Mouse (Mus musculus) erythroid progenitor cell, adult 5-6 weeks (primary cell): ENCODE results near the gene Pkp4. TPM values are rescaled to one million over a fixed set of nuclear protein-coding genes. Genes with fewer than 3 reads are reported as not detected.

Source experiments
- ATAC-seq: replicated peaks from 2 replicates; pipeline ENCODE4 v1.8.0; 2016; ENCODE audit warnings: moderate number of reproducible peaks, mild to moderate bottlenecking, moderate TSS enrichment, inconsistent platforms; ENCODE audit not compliant: poor library complexity, low FRiP score, severe bottlenecking
- total RNA-seq, 2 experiments: library from RNA; stranded (forward) in 1 of 2; stranded (reverse) in 1 of 2; fragments of 150-400 nt in 1 of 2; fragments of 186-747, 209-891 nt in 1 of 2; gene quantifications; 2 replicates each; pipeline versions ENCODE4 v1.2.3 to v1.2.4; 2015 to 2017; ENCODE audit warnings: low replicate concordance in 2 of 2

The Pkp4 gene
- total RNA-seq, 2 experiments from 2014 or later: 4.7 to 10.5 TPM

- no peak for ATAC-seq
These were observed 50.4 kb downstream of the Pkp4 start for GRCm38 (mm10) chr2:59211051-59211450.

DNA sequence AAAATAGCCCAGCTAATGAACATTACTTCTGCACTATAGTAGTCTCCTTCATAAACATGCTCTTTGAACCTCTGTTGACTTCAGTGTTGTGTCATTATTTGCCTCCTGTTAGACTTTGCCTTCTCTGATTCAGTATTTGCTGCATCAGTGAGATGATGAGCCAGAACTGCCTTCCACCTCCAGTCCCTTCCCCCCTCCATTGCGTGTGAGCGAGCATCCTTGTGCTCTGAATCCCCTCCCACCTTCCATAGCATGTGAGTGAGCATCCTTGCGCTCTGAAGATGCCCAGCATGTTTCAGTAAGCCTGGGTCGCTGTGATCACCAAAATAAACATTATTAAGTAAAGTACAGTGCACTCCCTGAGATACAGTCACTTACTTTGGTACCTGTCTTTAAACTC lies 51.8 kb downstream of the Pkp4 start:
- ATAC-seq: no peak

- no peak for ATAC-seq
These were observed 52.2 kb downstream of the Pkp4 start for GRCm38 (mm10) chr2:59212846-59213245.

GRCm38 (mm10) chr2:59217931-59218330 lies 57.3 kb downstream of the Pkp4 start:
- no peak for ATAC-seq

DNA sequence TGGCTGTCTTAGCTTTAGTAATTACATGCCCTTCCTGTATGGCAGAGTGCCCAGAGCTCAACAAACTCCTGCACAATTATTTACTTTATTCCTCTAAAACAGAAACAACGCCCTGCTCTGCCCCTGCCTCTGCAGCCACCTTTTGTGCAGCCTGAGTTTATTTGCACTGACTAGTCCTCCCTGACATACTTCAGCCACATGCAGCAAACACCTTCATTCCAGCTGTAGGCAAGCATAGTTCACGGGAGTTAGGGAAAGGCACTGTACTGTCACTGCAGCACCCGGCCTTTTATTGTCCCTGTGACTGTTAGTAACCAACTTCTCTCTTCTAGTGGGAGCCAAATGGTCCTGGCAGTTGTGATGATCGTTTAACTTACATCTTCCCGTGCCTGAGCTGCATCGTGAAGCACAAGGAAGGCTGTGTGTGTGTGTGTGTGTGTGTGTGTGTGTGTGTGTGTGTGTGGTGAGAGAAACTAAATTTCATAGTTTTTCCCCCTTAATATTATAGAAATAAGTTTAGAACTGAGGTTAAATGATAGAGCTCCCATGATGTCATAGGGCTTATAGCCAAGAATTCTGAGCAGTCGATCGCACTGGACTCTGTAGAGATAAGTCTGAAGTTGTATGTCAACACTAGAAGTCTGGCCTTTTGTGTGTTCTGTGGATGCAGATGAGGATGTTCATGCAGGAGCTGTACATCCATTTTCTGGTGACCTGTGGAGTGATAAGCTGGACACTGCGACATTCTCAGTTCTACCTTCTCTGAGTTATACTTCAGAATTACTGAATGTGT lies 59.5 kb downstream of the Pkp4 start:
- ATAC-seq: no peak

DNA sequence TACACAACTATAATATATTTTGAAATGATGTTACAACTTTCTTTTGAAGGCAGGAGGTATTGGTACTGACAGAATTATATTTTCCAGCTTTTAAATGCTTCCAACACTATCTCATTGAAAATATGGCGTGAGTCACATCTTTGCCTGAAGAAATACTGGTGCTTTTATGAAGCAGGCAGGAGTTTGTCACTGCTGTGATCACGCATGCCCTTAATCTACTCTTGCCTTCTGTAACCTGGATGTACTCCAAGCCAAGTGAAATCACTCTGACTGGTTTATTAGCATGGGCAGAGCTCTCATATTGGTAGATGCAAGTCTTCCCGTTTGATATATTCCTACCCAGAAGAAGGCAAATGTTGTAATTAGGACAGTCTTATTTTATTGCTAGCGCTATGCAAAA lies 65.7 kb downstream of the Pkp4 start:
- no peak for ATAC-seq

- ATAC-seq: no peak
These were observed 66.4 kb downstream of the Pkp4 start for GRCm38 (mm10) chr2:59227011-59227410.

- ATAC-seq: no peak
These were observed 67.0 kb downstream of the Pkp4 start for GRCm38 (mm10) chr2:59227508-59228263.

- no peak for ATAC-seq
These were observed 68.7 kb downstream of the Pkp4 start for GRCm38 (mm10) chr2:59229250-59229895.

- ATAC-seq: no peak
These were observed 70.0 kb downstream of the Pkp4 start for GRCm38 (mm10) chr2:59230656-59231055.

DNA sequence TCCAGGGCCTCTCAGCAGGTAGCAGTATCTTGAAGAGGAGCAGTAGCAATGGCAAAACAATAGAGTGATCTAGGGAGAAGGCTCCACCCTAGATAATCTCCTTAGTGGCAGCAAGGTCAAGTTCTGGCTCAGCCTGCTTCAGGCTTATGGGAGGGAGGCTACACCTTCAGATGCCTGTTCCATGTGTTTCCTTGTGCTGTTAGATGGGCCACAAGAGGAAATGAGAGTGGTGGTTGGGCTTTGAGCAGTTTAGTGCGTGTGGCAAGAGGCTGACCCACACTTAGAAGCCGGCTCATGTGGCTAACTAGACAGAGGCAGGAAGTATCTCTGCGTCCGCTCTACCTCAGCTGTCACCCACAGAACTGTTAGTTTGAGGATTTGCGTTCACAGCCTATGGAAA lies 70.9 kb downstream of the Pkp4 start:
- ATAC-seq: no peak

GRCm38 (mm10) chr2:59233294-59233923 lies 72.8 kb downstream of the Pkp4 start:
- no peak for ATAC-seq

- ATAC-seq: no peak
These were observed 73.3 kb downstream of the Pkp4 start for GRCm38 (mm10) chr2:59233936-59234335.

DNA sequence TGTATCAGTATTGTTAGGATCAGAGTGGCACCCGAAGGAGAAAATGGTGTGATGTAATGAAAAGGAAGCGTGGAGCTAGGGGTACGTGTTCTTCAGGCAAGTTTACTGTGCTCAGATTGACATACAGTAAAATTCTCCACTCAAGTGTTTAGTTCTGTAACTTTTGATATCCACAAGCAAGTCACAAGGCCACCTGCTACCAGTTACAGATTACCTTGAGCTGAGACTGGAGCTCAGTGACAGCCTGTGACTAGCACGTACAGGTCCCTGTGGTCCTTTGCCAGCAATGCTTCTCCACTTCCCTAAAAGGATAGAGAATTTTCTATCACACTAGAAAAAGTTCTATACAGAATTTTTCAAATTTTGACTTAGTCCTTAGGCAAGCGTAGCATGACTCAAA lies 73.9 kb downstream of the Pkp4 start:
- ATAC-seq: no peak

- no peak for ATAC-seq
These were observed 79.3 kb downstream of the Pkp4 start for GRCm38 (mm10) chr2:59239841-59240395.

GRCm38 (mm10) chr2:59242117-59242516 lies 81.5 kb downstream of the Pkp4 start:
- no peak for ATAC-seq

- no peak for ATAC-seq
These were observed 83.8 kb downstream of the Pkp4 start for GRCm38 (mm10) chr2:59244273-59245097.

- ATAC-seq: no peak
These were observed 84.4 kb downstream of the Pkp4 start for GRCm38 (mm10) chr2:59245098-59245388.

- no peak for ATAC-seq
These were observed 88.2 kb downstream of the Pkp4 start for GRCm38 (mm10) chr2:59248806-59249205.
